Mouse (Mus musculus) forebrain, embryonic 12.5 days (tissue): ENCODE measurements around the gene Trmt10a. TPM values are rescaled to one million over a fixed set of nuclear protein-coding genes. Genes with fewer than 3 reads are reported as not detected.

ENCODE experiments used
- ATAC-seq: fragments of 200-750 bp; cut with Nextera tagmentation; 2 replicates; pipeline ENCODE4 v1.8.0; 2017; ENCODE audit warnings: moderate TSS enrichment; ENCODE audit not compliant: low FRiP score
- H3K27ac ChIP-seq: fragments of 300-500 bp; sonication (generic); 2 replicates; pipeline ENCODE4 v1.5.1; 2016; ENCODE audit warnings: mild to moderate bottlenecking
- H3K27me3 ChIP-seq: fragments of 300-500 bp; sonication (generic); 2 replicates; pipeline ENCODE4 v1.6.1; 2016; ENCODE audit warnings: mild to moderate bottlenecking
- H3K36me3 ChIP-seq: fragments of 300-500 bp; sonication (generic); replicated peaks from 2 replicates; pipeline ENCODE4 v1.6.1; 2016; ENCODE audit warnings: mild to moderate bottlenecking
- H3K4me1 ChIP-seq: fragments of 300-500 bp; sonication (generic); 2 replicates; pipeline ENCODE4 v1.6.1; 2016
- H3K4me2 ChIP-seq: fragments of 300-500 bp; sonication (generic); 2 replicates; pipeline ENCODE4 v1.6.1; 2016; ENCODE audit warnings: mild to moderate bottlenecking, moderate library complexity
- H3K4me3 ChIP-seq: fragments of 300-500 bp; sonication (generic); replicated peaks from 2 replicates; pipeline ENCODE4 v1.5.1; 2016; ENCODE audit warnings: mild to moderate bottlenecking
- H3K9ac ChIP-seq: fragments of 300-500 bp; sonication (generic); 2 replicates; pipeline ENCODE4 v1.6.1; 2016; ENCODE audit warnings: mild to moderate bottlenecking
- H3K9me3 ChIP-seq: fragments of 300-500 bp; sonication (generic); 2 replicates; pipeline ENCODE4 v1.6.1; 2016
- WGBS: fragments of 180-500 bp; shearing (Covaris S2); methylation state at CpG from one replicate; pipeline ENCODE4 v1.1.7; 2016; 5-methylcytosine and 5-hydroxymethylcytosine counted together
- polyA plus RNA-seq: library from polyadenylated mRNA; unstranded; fragments of >200 nt; fragmentation: Nextera tagmentation; extraction: Ambion mirVana; gene quantifications from 2 replicates; pipeline ENCODE4 v1.2.1, GENCODE M21; 2016

Gene Trmt10a
- polyA plus RNA-seq, 1 experiment from 2014 or later = 14.5 TPM

- Histone ChIP-seq H3K9ac (no peak overlapping the region), H3K36me3 (no peaks in the 10 kb centered on the region), H3K27me3 (no peaks in the 10 kb centered on the region), H3K4me1 (peaks cover 4% of the 10 kb centered on the region; the same call in 1 of the 2 replicates), H3K27ac (no peak overlapping the region), H3K4me3 (peak overlapping the region; percentile 67), H3K4me2 (peak overlapping the region; percentile 57), H3K9me3 (no peaks in the 10 kb centered on the region)
- 72% methylated on average over 4 of the region's 4 CpGs for WGBS
- ATAC-seq = no peak
These were observed 1.1 kb upstream of the Trmt10a start for GRCm38 (mm10) chr3:138142052-138142732.

- Histone ChIP-seq H3K36me3 (no peaks in the 10 kb centered on the region), H3K4me3 (peak overlapping the region; percentile 67), H3K4me2 (peak overlapping the region; percentile 57), H3K27ac (peak overlapping the region; percentile 99), H3K4me1 (peaks cover 4% of the 10 kb centered on the region; the same call in 1 of the 2 replicates), H3K9me3 (no peaks in the 10 kb centered on the region), H3K27me3 (no peaks in the 10 kb centered on the region), H3K9ac (peak overlapping the region; percentile 67)
- 7% methylated on average over 12 of the region's 12 CpGs for WGBS
- ATAC-seq = no peak
These were observed 424 bp upstream of the Trmt10a start for GRCm38 (mm10) chr3:138142733-138143314.

- Histone ChIP-seq H3K27me3 (no peaks in the 10 kb centered on the region), H3K9ac (peak overlapping the region; percentile 50), H3K9me3 (no peaks in the 10 kb centered on the region), H3K27ac (peak overlapping the region; percentile 99), H3K4me2 (peak overlapping the region; percentile 57), H3K36me3 (0 out of 2 replicates have a peak, but pooled peaks cover 3% of the 10 kb centered on the region), H3K4me3 (peak overlapping the region; percentile 67), H3K4me1 (peaks cover 4% of the 10 kb centered on the region; the same call in 1 of the 2 replicates)
- under 1% methylated on average over 18 of the region's 18 CpGs for WGBS
- peak; percentile 1 for ATAC-seq
These were observed 903 bp downstream of the Trmt10a start for GRCm38 (mm10) chr3:138144060-138144641.

- no peaks in the 10 kb centered on the region for H3K27me3 ChIP-seq
- peak within 1 kb of the TSS; percentile 67 for H3K4me3 ChIP-seq
- H3K4me1 ChIP-seq = peaks cover 4% of the 10 kb centered on the region; the same call in 1 of the 2 replicates
- peak within 1 kb of the TSS; percentile 57 for H3K4me2 ChIP-seq
- peaks cover 7% of the 10 kb centered on the region for H3K36me3 ChIP-seq
- 4% methylated on average over 8 of the region's 8 CpGs for WGBS
- ATAC-seq = peak; percentile 22; the same call in 1 of the 2 replicates
- peak within 1 kb of the TSS; percentile 99 for H3K27ac ChIP-seq
- H3K9ac ChIP-seq = peak within 1 kb of the TSS; percentile 50
- no peaks in the 10 kb centered on the region for H3K9me3 ChIP-seq
These were observed 1.5 kb downstream of the Trmt10a start, which contains the start of gene Mttp for GRCm38 (mm10) chr3:138144642-138145171. Gene Mttp (minus strand): TSS chr3:138144968.

- H3K27ac ChIP-seq = no peak overlapping the region
- no peak overlapping the region for H3K4me3 ChIP-seq
- H3K4me2 ChIP-seq = no peak overlapping the region
- H3K36me3 ChIP-seq = peaks cover 24% of the 10 kb centered on the region
- no peaks in the 10 kb centered on the region for H3K9me3 ChIP-seq
- H3K9ac ChIP-seq = no peak overlapping the region
- no peaks in the 10 kb centered on the region for H3K4me1 ChIP-seq
- no peaks in the 10 kb centered on the region for H3K27me3 ChIP-seq
- no peak for ATAC-seq
- 93% methylated on average over 2 of the region's 2 CpGs for WGBS
These were observed 5.6 kb downstream of the Trmt10a start for GRCm38 (mm10) chr3:138148811-138149210.

GRCm38 (mm10) chr3:138155062-138155461 is 11.8 kb downstream of the Trmt10a start:
- Histone ChIP-seq H3K36me3 (peaks cover 21% of the 10 kb centered on the region; the same call in 1 of the 2 replicates), H3K9me3 (no peaks in the 10 kb centered on the region), H3K4me2 (no peak overlapping the region), H3K4me3 (no peak overlapping the region), H3K27ac (no peak overlapping the region), H3K4me1 (no peaks in the 10 kb centered on the region), H3K27me3 (no peaks in the 10 kb centered on the region), H3K9ac (no peak overlapping the region)
- no peak for ATAC-seq
- 88% methylated on average over 4 of the region's 4 CpGs for WGBS

GRCm38 (mm10) chr3:138156651-138157050 is 13.4 kb downstream of the Trmt10a start:
- no peak overlapping the region for H3K4me3 ChIP-seq
- ATAC-seq = no peak
- 74% methylated on average over 10 of the region's 10 CpGs for WGBS
- H3K4me2 ChIP-seq = no peak overlapping the region
- no peaks in the 10 kb centered on the region for H3K9me3 ChIP-seq
- H3K36me3 ChIP-seq = peaks cover 20% of the 10 kb centered on the region; the same call in 1 of the 2 replicates
- H3K9ac ChIP-seq = no peak overlapping the region
- no peaks in the 10 kb centered on the region for H3K4me1 ChIP-seq
- H3K27ac ChIP-seq = no peak overlapping the region
- no peaks in the 10 kb centered on the region for H3K27me3 ChIP-seq

- ATAC-seq = no peak
- H3K4me2 ChIP-seq = no peak overlapping the region
- WGBS = 92% methylated on average over 10 of the region's 10 CpGs
These were observed 18.4 kb downstream of the Trmt10a start for GRCm38 (mm10) chr3:138161623-138162022.

GRCm38 (mm10) chr3:138162553-138163183 is 19.4 kb downstream of the Trmt10a start:
- Histone ChIP-seq H3K36me3 (no peaks in the 10 kb centered on the region), H3K4me2 (no peak overlapping the region), H3K27me3 (no peaks in the 10 kb centered on the region), H3K9me3 (no peaks in the 10 kb centered on the region), H3K4me1 (peaks cover 3% of the 10 kb centered on the region; the same call in 1 of the 2 replicates), H3K9ac (no peak overlapping the region), H3K27ac (no peak overlapping the region), H3K4me3 (no peak overlapping the region)
- ATAC-seq = peak; percentile 65; the same call in 1 of the 2 replicates
- WGBS = 65% methylated on average over 4 of the region's 4 CpGs

More at GRCm38 (mm10) chr3:138161623-138162022, 18.4 kb downstream of the Trmt10a start:
- Histone ChIP-seq H3K9me3 (no peaks in the 10 kb centered on the region), H3K4me3 (no peak overlapping the region), H3K9ac (no peak overlapping the region), H3K27ac (no peak overlapping the region), H3K36me3 (0 out of 2 replicates have a peak, but pooled peaks cover 3% of the 10 kb centered on the region), H3K4me1 (peaks cover 3% of the 10 kb centered on the region; the same call in 1 of the 2 replicates), H3K27me3 (no peaks in the 10 kb centered on the region)

- no peaks in the 10 kb centered on the region for H3K27me3 ChIP-seq
- 74% methylated on average over 10 of the region's 10 CpGs for WGBS
- ATAC-seq = no peak
- no peaks in the 10 kb centered on the region for H3K9me3 ChIP-seq
- H3K4me1 ChIP-seq = no peaks in the 10 kb centered on the region
- no peak overlapping the region for H3K9ac ChIP-seq
- no peak overlapping the region for H3K27ac ChIP-seq
- H3K4me2 ChIP-seq = no peak overlapping the region
- H3K4me3 ChIP-seq = no peak overlapping the region
- H3K36me3 ChIP-seq = no peaks in the 10 kb centered on the region
These were observed 30.0 kb downstream of the Trmt10a start for GRCm38 (mm10) chr3:138173291-138173690.

GRCm38 (mm10) chr3:138175551-138175950 is 32.3 kb downstream of the Trmt10a start:
- Histone ChIP-seq H3K4me2 (no peak overlapping the region), H3K27ac (no peak overlapping the region), H3K36me3 (no peaks in the 10 kb centered on the region), H3K9me3 (no peaks in the 10 kb centered on the region), H3K4me3 (no peak overlapping the region), H3K4me1 (no peaks in the 10 kb centered on the region), H3K27me3 (no peaks in the 10 kb centered on the region), H3K9ac (no peak overlapping the region)
- ATAC-seq = no peak
- 93% methylated on average over 6 of the region's 6 CpGs for WGBS

- peaks cover 6% of the 10 kb centered on the region; the same call in 1 of the 2 replicates for H3K4me1 ChIP-seq
- ATAC-seq = no peak
- H3K36me3 ChIP-seq = no peaks in the 10 kb centered on the region
- H3K27me3 ChIP-seq = no peaks in the 10 kb centered on the region
- no peak overlapping the region for H3K4me2 ChIP-seq
- WGBS = 83% methylated on average over 2 of the region's 2 CpGs
- H3K27ac ChIP-seq = no peak overlapping the region
- no peak overlapping the region for H3K9ac ChIP-seq
- H3K4me3 ChIP-seq = no peak overlapping the region
- H3K9me3 ChIP-seq = no peaks in the 10 kb centered on the region
These were observed 38.8 kb downstream of the Trmt10a start for GRCm38 (mm10) chr3:138182019-138182418.
